Mouse (Mus musculus) testis, adult 2 months (tissue): Measurements from ENCODE around the gene Gm10715. TPM values are rescaled to one million over a fixed set of nuclear protein-coding genes. Genes with fewer than 3 reads are reported as not detected.
"Not testable (repeated sequence)": the region's sequence is repeated elsewhere in the genome, so short reads cannot be mapped to it uniquely, and the experiment has no call there.

Experiments
- H3K27ac ChIP-seq: fragments of 200-500 bp; 2 replicates; pipeline ENCODE4 v1.5.1; 2012; ENCODE audit warnings: low read depth, low read length; ENCODE audit not compliant: control insufficient read depth, insufficient read depth
- H3K27me3 ChIP-seq: fragments of 200-500 bp; 2 replicates; pipeline ENCODE4 v1.6.1; 2012; ENCODE audit warnings: mild to moderate bottlenecking, low read length, moderate library complexity; ENCODE audit not compliant: control insufficient read depth, insufficient read depth
- H3K36me3 ChIP-seq: fragments of 200-500 bp; 2 replicates; pipeline ENCODE4 v1.6.1; 2012; ENCODE audit warnings: mild to moderate bottlenecking, low read length; ENCODE audit not compliant: control insufficient read depth, insufficient read depth
- H3K4me1 ChIP-seq: fragments of 200-500 bp; 2 replicates; pipeline ENCODE4 v1.6.1; 2012; ENCODE audit warnings: low read length; ENCODE audit not compliant: control insufficient read depth, insufficient read depth
- H3K4me3 ChIP-seq: fragments of 200-500 bp; 2 replicates; pipeline ENCODE4 v1.5.1; 2012; ENCODE audit warnings: low read depth, mild to moderate bottlenecking, low read length, moderate library complexity, mixed read lengths; ENCODE audit not compliant: control insufficient read depth
- polyA plus RNA-seq: library from polyadenylated mRNA; depleted of rRNA; stranded (reverse); fragments of >200 nt; gene quantifications from 2 replicates; pipeline ENCODE4 v1.2.3, GENCODE M21; 2012; rRNA removed

Gene Gm10715
- polyA plus RNA-seq, 1 experiment, result not detected

DNA sequence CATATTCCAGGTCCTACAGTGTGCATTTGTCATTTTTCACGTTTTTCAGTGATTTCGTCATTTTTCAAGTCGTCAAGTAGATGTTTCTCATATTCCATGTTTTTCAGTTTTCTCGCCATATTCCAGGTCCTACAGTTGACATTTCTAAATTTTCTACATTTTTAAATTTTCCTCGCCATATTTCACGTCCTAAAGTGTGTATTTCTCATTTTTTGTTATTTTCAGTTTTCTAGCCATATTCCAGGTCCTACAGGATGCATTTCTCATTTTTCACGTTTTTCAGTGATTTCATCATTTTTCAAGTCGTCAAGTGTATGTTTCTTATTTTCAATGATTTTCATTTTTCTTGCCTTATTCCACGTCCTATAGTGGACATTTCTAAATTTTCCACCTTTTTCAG lies 9.9 kb upstream of the Gm10715 start:
- H3K36me3 ChIP-seq, H3K27me3 ChIP-seq, H3K4me1 ChIP-seq, H3K27ac ChIP-seq, H3K4me3 ChIP-seq: not testable (repeated sequence)

GRCm38 (mm10) chr9:3027200-3027599 lies 9.5 kb upstream of the Gm10715 start:
- not testable (repeated sequence) for H3K4me1 ChIP-seq, H3K27ac ChIP-seq, H3K36me3 ChIP-seq, H3K27me3 ChIP-seq, H3K4me3 ChIP-seq

DNA sequence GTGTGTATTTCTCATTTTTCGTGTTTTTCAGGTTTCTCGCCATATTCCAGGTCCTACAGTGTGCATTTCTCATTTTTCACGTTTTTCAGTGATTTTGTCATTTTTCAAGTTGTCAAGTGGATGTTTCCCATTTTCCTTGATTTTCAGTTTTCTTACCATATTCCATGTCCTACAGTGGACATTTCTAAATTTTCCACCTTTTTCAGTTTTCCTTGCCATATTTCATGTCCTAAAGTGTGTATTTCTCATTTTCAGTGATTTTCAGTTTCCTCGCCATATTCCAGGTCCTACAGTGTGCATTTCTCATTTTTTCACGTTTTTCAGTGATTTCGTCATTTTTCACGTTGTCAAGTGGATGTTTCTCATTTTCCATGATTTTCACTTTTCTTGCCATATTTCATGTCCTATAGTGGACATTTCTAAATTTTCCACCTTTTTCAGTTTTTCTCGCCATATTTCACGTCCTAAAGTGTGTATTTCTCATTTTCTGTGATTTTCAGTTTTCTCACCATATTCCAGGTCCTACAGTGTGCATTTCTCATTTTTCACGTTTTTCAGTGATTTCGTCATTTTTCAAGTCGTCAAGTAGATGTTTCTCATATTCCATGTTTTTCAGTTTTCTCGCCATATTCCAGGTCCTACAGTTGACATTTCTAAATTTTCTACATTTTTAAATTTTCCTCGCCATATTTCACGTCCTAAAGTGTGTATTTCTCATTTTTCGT lies 7.2 kb upstream of the Gm10715 start:
- not testable (repeated sequence) for H3K27ac ChIP-seq, H3K36me3 ChIP-seq, H3K27me3 ChIP-seq, H3K4me1 ChIP-seq, H3K4me3 ChIP-seq

GRCm38 (mm10) chr9:3030677-3031318 lies 5.9 kb upstream of the Gm10715 start:
- not testable (repeated sequence) for H3K4me1 ChIP-seq, H3K36me3 ChIP-seq

DNA sequence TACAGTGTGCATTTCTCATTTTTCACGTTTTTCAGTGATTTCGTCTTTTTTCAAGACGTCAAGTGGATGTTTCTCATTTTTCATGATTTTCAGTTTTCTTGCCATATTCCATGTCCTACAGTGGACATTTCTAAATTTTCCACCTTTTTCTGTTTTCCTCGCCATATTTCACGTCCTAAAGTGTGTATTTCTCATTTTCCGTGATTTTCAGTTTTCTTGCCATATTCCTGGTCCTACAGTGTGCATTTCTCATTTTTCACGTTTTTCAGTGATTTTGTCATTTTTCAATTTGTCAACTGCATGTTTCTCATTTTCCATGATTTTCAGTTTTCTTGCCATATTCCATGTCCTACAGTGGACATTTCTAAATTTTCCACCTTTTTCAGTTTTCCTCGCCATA lies 2.4 kb upstream of the Gm10715 start, which contains the start of gene Gm17535:
TSS of gene Gm17535 (plus strand) at position 301 of the 400 bp plus-strand sequence.
- not testable (repeated sequence) for H3K27ac ChIP-seq, H3K4me3 ChIP-seq, H3K27me3 ChIP-seq, H3K36me3 ChIP-seq, H3K4me1 ChIP-seq

More at GRCm38 (mm10) chr9:3030677-3031318, 5.9 kb upstream of the Gm10715 start:
- not testable (repeated sequence) for H3K27me3 ChIP-seq, H3K4me3 ChIP-seq, H3K27ac ChIP-seq

DNA sequence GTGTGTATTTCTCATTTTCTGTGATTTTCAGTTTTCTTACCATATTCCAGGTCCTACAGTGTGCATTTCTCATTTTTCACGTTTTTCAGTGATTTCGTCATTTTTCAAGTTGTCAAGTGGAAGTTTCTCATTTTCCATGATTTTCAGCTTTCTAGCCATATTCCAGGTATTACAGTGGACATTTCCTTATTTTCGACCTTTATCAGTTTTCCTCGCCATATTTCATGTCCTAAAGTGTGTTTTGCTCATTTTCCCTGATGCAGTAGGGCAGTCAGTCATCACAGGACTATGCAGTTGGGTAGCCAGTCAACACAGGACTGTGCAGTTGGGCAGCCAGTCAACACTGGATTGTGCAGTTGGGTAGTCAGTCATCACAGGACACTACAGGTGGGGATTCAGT lies 1.5 kb downstream of the Gm10715 start:
- H3K4me1 ChIP-seq, H3K36me3 ChIP-seq, H3K27ac ChIP-seq, H3K27me3 ChIP-seq, H3K4me3 ChIP-seq: not testable (repeated sequence)

Other genes starting within 250 kb of the Gm10715 start
- gene Gm10722, start 36.0 kb upstream of the Gm10715 start, polyA plus RNA-seq, result not detected in 2 replicates
- gene Gm11168, start 33.5 kb upstream of the Gm10715 start, polyA plus RNA-seq, result not detected in 2 replicates
- gene Gm10721, start 23.7 kb upstream of the Gm10715 start, polyA plus RNA-seq, result not detected in 2 replicates
- not detected in 2 replicates for gene Gm10720, start 21.2 kb upstream of the Gm10715 start, polyA plus RNA-seq
- gene Gm10719, start 19.5 kb upstream of the Gm10715 start, polyA plus RNA-seq, result not detected in 2 replicates
- 0.23 TPM in 1 of 2 replicates, not detected in the other for gene Gm10718, start 13.3 kb upstream of the Gm10715 start, polyA plus RNA-seq
- not detected in 2 replicates for gene Gm10717, start 11.5 kb upstream of the Gm10715 start, polyA plus RNA-seq
- not detected in 2 replicates for gene Gm17535, start 2.3 kb upstream of the Gm10715 start, polyA plus RNA-seq